10 mouse cellular contexts compared by ENCODE assay signal in the genomic region with DNA sequence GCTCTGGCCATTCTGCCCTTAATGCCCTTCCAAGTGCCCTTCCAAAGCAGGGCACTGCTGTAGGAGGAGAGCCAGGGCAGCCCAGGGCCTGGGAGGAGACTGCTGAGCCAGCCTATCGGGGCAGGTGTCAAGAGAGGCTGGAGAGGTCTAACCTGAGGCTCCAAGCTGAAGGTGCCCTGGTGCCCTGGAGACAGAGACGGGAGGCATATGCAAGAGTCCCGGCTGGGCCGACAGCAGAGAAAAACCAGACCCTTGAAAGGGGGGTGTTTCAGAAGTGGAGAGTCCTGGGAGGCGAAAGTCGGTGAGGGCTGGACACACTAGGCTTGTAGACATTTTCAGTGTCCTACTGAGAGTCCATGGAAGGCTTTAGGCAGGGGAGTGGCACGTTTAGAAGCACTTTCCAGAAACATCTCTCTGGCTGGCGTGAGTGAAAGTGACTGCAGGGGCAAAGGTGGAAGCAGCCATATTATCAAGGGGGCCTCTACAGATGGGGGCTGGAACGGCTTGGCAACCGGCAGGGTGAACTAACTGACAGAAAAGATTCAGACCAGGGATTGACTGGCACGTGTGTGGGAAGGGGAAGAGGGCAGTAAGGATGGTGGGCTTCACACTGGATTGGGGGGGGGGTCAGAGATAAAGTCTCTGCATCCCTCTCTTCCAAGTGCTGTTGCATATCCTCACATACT.
DNase-seq lines count a peak whose midpoint lies in the region; ATAC-seq and TF ChIP-seq lines count a peak whose summit lies in the region.
"Had no signal": no experiment of that assay in that cellular context is flagged by ENCODE, and none has a peak within 500 bp of the region (broad histone marks: within the 10 kb centered on the region; RNA-seq: fewer than 3 reads in every experiment).

No protein-coding gene starts in this region.

- no peak for TF ChIP-seq POLR2A in thymus, adult 2 months (IDR thresholded peaks at IDR 0.05; ENCODE audit: control insufficient read depth, extremely low read depth, insufficient read depth, low read length, poor library complexity)

- H3K27ac ChIP-seq in hindbrain, embryonic 10.5 days = peak overlapping the region; percentile 99
- H3K27ac ChIP-seq in limb, embryonic 13.5 days = peak overlapping the region; percentile 6; the same call in 1 of the 2 replicates
- H3K27ac ChIP-seq in thymus, adult 2 months (ENCODE audit: control insufficient read depth, insufficient read depth, low read length) = no peak overlapping the region

- no peaks in the 10 kb centered on the region for H3K9me3 ChIP-seq in hindbrain, embryonic 10.5 days
- no peaks in the 10 kb centered on the region for H3K9me3 ChIP-seq in limb, embryonic 13.5 days

- 64% methylated on average over 11 of the region's 11 CpGs for WGBS in hindbrain, embryonic 10.5 days
- 36% methylated on average over 11 of the region's 11 CpGs for WGBS in limb, embryonic 13.5 days
- 94% methylated on average over 11 of the region's 11 CpGs for WGBS in thymus, adult 2 months

- H3K36me3 ChIP-seq in hindbrain, embryonic 10.5 days = no peaks in the 10 kb centered on the region
- H3K36me3 ChIP-seq in limb, embryonic 13.5 days = no peaks in the 10 kb centered on the region
- H3K36me3 ChIP-seq in thymus, adult 2 months (ENCODE audit: control insufficient read depth, insufficient read depth, low read length) = no peaks in the 10 kb centered on the region

- peaks cover 92% of the 10 kb centered on the region for H3K4me1 ChIP-seq in hindbrain, embryonic 10.5 days (replicated peaks)
- H3K4me1 ChIP-seq in limb, embryonic 13.5 days = peaks cover 50% of the 10 kb centered on the region
- H3K4me1 ChIP-seq in thymus, adult 2 months (replicated peaks; ENCODE audit: control insufficient read depth, insufficient read depth, low read length) = peaks cover 42% of the 10 kb centered on the region

- no peak overlapping the region for H3K4me2 ChIP-seq in limb, embryonic 13.5 days (replicated peaks)

- no peak for TF ChIP-seq CTCF in thymus, adult 2 months (IDR thresholded peaks at IDR 0.05; ENCODE audit: borderline replicate concordance, control insufficient read depth, extremely low read depth, insufficient read depth, low read length, poor library complexity)

- no peak overlapping the region for H3K4me3 ChIP-seq in hindbrain, embryonic 10.5 days
- no peak overlapping the region for H3K4me3 ChIP-seq in limb, embryonic 13.5 days
- H3K4me3 ChIP-seq in thymus, adult 2 months (ENCODE audit: control insufficient read depth, insufficient read depth, low read length) = no peak overlapping the region

- H3K27me3 ChIP-seq in hindbrain, embryonic 10.5 days (ENCODE audit: insufficient read depth, poor library complexity, severe bottlenecking) = no peaks in the 10 kb centered on the region
- H3K27me3 ChIP-seq in limb, embryonic 13.5 days = no peaks in the 10 kb centered on the region
- H3K27me3 ChIP-seq in thymus, adult 2 months (ENCODE audit: control insufficient read depth, insufficient read depth, low read length) = no peaks in the 10 kb centered on the region

- DNase-seq in cerebellum, adult 8-10 months = peak; percentile 42
- DNase-seq in cerebellum, adult 11 months = no peak
- DNase-seq in cerebellum, postnatal 25 days = peak; percentile 43 to 48
- DNase-seq in hindbrain, embryonic 10.5 days (ENCODE audit: low spot score) = no peak
- DNase-seq in thymus, postnatal 14 days = no peak
- DNase-seq in urinary bladder, postnatal 14 days (ENCODE audit: low spot score) = no peak
- DNase-seq in thymus, adult 2 months = no peak
- DNase-seq: adrenal gland, adult 8-10 months; B cell, adult 2 months had no signal

- ATAC-seq in limb, embryonic 13.5 days (ENCODE audit: low FRiP score, low read depth) = no peak

- peak overlapping the region; percentile 26; the same call in 1 of the 2 replicates for H3K9ac ChIP-seq in limb, embryonic 13.5 days

Comparison
In these comparisons a context has a peak if more than half of its experiments do, and no peak if none do; other contexts are left out.
1. DNase-seq: peak in cerebellum, adult 8-10 months (single experiment) and cerebellum, postnatal 25 days (2 of 2); none in cerebellum, adult 11 months (single experiment), hindbrain, embryonic 10.5 days (single experiment), thymus, postnatal 14 days (single experiment), urinary bladder, postnatal 14 days (single experiment) and thymus, adult 2 months (single experiment).